Mouse (Mus musculus) G1E (cell line): ENCODE results near the gene Echs1. TPM values are rescaled to one million over a fixed set of nuclear protein-coding genes. Genes with fewer than 3 reads are reported as not detected.

Source experiments
- ATAC-seq: 2 replicates; pipeline ENCODE4 v1.8.0; 2016; ENCODE audit warnings: mild to moderate bottlenecking; ENCODE audit not compliant: insufficient number of reproducible peaks, poor library complexity, low FRiP score, severe bottlenecking; ENCODE audit errors: extremely low read depth
- DNase-seq: peaks from one replicate; pipeline ENCODE4 v3.0.0; 2012; ENCODE audit warnings: low spot score
- H3K27me3 ChIP-seq: 2 replicates; pipeline ENCODE4 v1.6.1; 2012; ENCODE audit warnings: mild to moderate bottlenecking, low read length, inconsistent platforms; ENCODE audit not compliant: insufficient read depth
- H3K36me3 ChIP-seq: replicated peaks from 2 replicates; pipeline ENCODE3; 2012; ENCODE audit warnings: mild to moderate bottlenecking, inconsistent platforms
- H3K4me1 ChIP-seq: 2 replicates; pipeline ENCODE4 v1.6.1; 2012; ENCODE audit warnings: low read depth, low read length, inconsistent platforms, mixed read lengths; ENCODE audit not compliant: insufficient read depth
- H3K4me3 ChIP-seq: 2 replicates; pipeline ENCODE4 v1.5.1; 2012; ENCODE audit warnings: low read depth, mild to moderate bottlenecking, inconsistent platforms, low read length, moderate library complexity, mixed read lengths
- H3K9me3 ChIP-seq: replicated peaks from 2 replicates; pipeline ENCODE4 v1.6.1; 2012; ENCODE audit warnings: inconsistent platforms
- CTCF ChIP-seq: IDR thresholded peaks from 2 replicates; pipeline ENCODE4 v1.5.1; 2012; ENCODE audit warnings: low read depth, low read length, inconsistent platforms, mixed read lengths
- GATA1 ChIP-seq: IDR thresholded peaks from 2 replicates; pipeline ENCODE4 v1.6.1; 2012; ENCODE audit warnings: borderline replicate concordance, low read length, inconsistent platforms, mixed read lengths
- GATA2 ChIP-seq: IDR thresholded peaks from 2 replicates; pipeline ENCODE4 v1.6.1; 2012; ENCODE audit warnings: low read depth, low read length, inconsistent platforms, borderline replicate concordance
- POLR2AphosphoS5 ChIP-seq: IDR thresholded peaks from 2 replicates; pipeline ENCODE4 v1.6.1; 2012; ENCODE audit warnings: low read depth, low read length, inconsistent platforms; ENCODE audit not compliant: insufficient replicate concordance
- TAL1 ChIP-seq: conservative IDR thresholded peaks from 2 replicates; pipeline ENCODE4 v1.6.1; 2012; ENCODE audit warnings: low read depth, low read length, inconsistent platforms, mixed read lengths
- polyA plus RNA-seq: library from polyadenylated mRNA; stranded (reverse); fragments of >175 nt; gene quantifications from 2 replicates; pipeline ENCODE4 v1.2.3, GENCODE M21; 2012
- total RNA-seq, 2 experiments: library from RNA; stranded (forward) in 1 of 2; stranded (reverse) in 1 of 2; fragments of 200-1000 nt in 1 of 2; fragments of >200 nt in 1 of 2; fragmentation: Nextera tagmentation in 1 of 2; gene quantifications; 2 replicates each; pipeline ENCODE4 v1.2.3; 2014 to 2017

Echs1 gene
- total RNA-seq (2014; fragmentation: Nextera tagmentation) = 32.6 TPM in 2 replicates
- total RNA-seq (2017) = 81.5 and 96.9 TPM in 2 replicates
- polyA plus RNA-seq = 2.2 and 5.8 TPM in 2 replicates

DNA sequence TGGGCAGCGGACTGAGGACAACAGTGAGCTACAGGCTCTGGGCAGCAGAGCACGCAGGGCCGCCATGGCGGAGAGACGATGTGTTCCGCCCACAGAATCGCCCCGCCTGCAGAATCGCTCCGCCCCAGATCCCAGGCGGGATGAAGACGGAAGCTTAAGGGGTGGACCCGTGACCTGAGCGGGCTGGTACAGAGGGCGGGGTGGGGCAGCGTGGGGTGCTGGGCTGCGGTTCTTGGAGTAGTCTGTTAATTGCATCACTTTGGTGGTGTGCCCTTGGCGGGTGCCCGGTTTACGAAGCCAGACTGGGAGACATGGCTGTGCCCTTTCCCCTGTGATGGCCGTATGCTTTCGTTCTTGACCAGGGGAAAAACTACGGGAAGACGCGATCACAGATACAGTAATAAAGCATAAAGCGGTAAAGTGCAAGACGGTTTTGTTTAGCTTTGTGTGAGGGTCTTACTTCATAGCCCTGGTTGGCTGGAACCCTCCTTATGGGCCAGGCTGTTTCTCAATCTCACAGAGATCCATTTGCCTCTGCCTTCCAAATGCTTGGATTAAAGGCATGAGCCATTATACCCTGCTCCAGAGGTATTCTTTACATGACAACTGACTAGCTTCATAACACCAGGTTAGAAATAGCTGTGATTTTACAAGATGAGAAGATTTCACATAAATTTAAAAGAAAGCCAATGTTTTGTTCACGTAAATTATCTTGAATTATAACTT, at the start of gene Echs1:
Echs1 (minus strand) TSS at position 148 of the 726 bp plus-strand sequence.
- Histone ChIP-seq H3K9me3 (no peaks in the 10 kb centered on the region), H3K36me3 (peaks cover 26% of the 10 kb centered on the region), H3K4me3 (peak within 1 kb of the TSS; percentile 96), H3K27me3 (0 out of 2 replicates have a peak, but pooled peaks cover 1% of the 10 kb centered on the region), H3K4me1 (peaks cover 23% of the 10 kb centered on the region)
- TF ChIP-seq POLR2AphosphoS5 (no peak), GATA2 (no peak), TAL1 (no peak)
- DNase-seq (peak; percentile 98), ATAC-seq (peak; percentile 97)

DNA sequence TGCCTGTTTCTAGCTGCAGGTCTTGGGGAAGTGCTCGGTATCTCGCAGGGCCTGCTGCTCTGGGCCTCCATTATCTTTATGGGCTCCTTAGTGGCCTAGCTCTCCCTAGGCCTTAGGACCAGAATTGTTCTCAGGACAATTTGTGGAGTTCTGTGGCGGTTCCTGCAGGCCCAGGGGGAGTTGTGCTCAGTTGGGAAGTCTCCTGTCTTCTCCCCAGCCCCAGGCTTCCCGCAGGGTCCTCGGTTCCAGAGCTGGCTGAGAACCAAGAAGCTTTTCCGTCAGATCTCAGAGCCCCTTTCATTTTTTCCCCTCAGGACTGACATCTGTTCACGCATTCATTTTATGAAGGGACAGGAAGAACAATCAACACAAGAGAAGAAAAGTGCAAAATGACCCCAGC, 48.4 kb upstream of the Echs1 start, which contains the start of gene Olfr522:
Olfr522 (minus strand) TSS at position 101 of the 400 bp plus-strand sequence.
- TF ChIP-seq TAL1 = no peak
- no peak for TF ChIP-seq CTCF
- TF ChIP-seq POLR2AphosphoS5 = no peak
- TF ChIP-seq GATA1 = no peak
- no peak for TF ChIP-seq GATA2
- H3K36me3 ChIP-seq = no peaks in the 10 kb centered on the region
- H3K4me1 ChIP-seq = peaks cover 4% of the 10 kb centered on the region; the same call in 1 of the 2 replicates
- no peak for ATAC-seq
- peaks cover 41% of the 10 kb centered on the region for H3K27me3 ChIP-seq
- DNase-seq = no peak
- no peaks in the 10 kb centered on the region for H3K9me3 ChIP-seq
- no peak within 1 kb of the TSS for H3K4me3 ChIP-seq

DNA sequence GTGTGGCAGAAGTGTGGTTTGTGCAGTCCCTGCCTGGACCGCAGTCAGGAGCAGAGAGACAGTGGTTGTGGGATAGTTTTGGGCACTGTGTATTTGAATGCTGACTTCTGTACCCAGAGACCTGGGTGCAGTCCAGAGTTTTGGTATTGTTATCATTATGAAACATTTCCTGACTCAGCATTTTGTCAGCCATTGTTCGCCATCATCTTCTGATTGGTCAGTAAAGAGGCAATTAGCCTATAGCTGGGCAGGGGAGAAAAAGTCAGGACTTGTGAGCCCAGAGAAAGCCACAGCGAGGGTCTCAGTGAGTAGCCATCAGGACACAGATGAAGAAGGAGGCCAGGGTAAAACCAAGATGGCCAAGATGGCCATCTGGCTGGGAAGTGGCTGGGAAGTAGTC, 44.1 kb upstream of the Echs1 start:
- no peaks in the 10 kb centered on the region for H3K36me3 ChIP-seq
- H3K4me1 ChIP-seq = peaks cover 4% of the 10 kb centered on the region; the same call in 1 of the 2 replicates
- peaks cover 44% of the 10 kb centered on the region for H3K27me3 ChIP-seq
- no peak overlapping the region for H3K4me3 ChIP-seq
- ATAC-seq (no peak; the same call in 1 of the 2 replicates), DNase-seq (no peak)
- H3K9me3 ChIP-seq = no peaks in the 10 kb centered on the region
- TF ChIP-seq GATA2 = no peak
- no peak for TF ChIP-seq TAL1
- TF ChIP-seq GATA1 = no peak
- no peak for TF ChIP-seq POLR2AphosphoS5

DNA sequence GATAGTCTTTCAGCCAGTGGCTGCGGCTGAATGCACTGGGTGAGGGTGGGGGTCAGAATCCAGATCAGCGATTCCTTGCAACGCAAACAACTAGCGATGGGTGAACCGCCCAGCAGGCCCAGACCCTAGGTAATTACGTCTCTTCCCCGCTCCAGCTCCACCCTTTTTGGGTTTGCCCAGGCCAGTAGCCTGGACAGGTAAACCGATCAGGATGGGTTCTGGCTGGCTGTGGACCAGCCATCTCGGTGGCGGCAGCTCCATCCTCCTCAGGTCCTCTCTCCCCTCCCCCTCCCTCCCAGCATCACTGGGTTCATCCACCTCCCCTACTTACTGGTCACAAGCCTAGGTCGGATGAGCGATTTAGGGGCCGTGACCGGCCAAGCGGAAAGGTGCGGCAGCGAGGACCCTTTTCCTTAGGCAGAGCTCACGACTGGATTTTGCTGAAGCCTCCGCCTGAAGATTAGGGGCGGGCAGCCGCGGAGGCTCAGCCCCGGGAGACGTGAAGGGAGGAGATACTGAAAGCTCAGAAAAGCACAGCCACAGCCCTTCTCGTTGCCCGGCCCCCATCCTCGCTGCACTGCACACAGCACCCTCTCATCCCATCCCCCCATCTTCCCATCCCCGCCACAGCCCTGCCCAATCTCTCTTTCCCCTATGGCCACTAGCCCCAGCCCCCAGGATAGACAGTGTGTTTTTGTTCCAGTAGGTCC, 38.1 kb upstream of the Echs1 start, which contains the start of gene Sprn:
Sprn (minus strand) TSS at position 660 of the 710 bp plus-strand sequence.
- no peak for DNase-seq
- peaks cover 11% of the 10 kb centered on the region for H3K27me3 ChIP-seq
- TF ChIP-seq CTCF (no peak), GATA2 (no peak)
- no peaks in the 10 kb centered on the region for H3K9me3 ChIP-seq
- ATAC-seq = no peak
- no peaks in the 10 kb centered on the region for H3K4me1 ChIP-seq
- H3K4me3 ChIP-seq = no peak within 1 kb of the TSS
- H3K36me3 ChIP-seq = peaks cover 37% of the 10 kb centered on the region

DNA sequence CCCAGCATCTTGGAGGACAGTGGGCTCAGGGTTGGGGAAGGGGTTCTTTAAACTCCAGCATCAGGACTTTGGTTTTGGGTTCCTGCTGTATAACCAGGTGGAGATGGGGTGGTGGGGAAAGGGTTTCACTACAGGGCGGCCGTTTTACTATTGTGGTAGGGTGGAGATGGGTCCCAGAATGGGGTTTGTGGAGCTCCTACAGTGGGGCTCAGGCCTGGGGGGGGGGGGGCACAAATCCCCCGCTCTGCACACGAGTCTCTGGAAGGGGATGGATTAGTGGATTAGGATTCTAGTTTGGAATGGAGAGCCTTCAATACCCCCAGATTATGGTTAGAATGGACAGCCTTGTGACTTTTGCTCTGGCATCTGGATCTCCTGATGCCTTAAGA, 37.5 kb upstream of the Echs1 start:
- Histone ChIP-seq H3K36me3 (peaks cover 42% of the 10 kb centered on the region), H3K9me3 (no peaks in the 10 kb centered on the region), H3K4me1 (no peaks in the 10 kb centered on the region), H3K4me3 (no peak overlapping the region), H3K27me3 (peaks cover 7% of the 10 kb centered on the region)
- TF ChIP-seq TAL1 = no peak
- no peak for TF ChIP-seq CTCF
- no peak for TF ChIP-seq GATA1
- no peak for TF ChIP-seq POLR2AphosphoS5
- TF ChIP-seq GATA2 = no peak
- ATAC-seq (no peak), DNase-seq (no peak)

DNA sequence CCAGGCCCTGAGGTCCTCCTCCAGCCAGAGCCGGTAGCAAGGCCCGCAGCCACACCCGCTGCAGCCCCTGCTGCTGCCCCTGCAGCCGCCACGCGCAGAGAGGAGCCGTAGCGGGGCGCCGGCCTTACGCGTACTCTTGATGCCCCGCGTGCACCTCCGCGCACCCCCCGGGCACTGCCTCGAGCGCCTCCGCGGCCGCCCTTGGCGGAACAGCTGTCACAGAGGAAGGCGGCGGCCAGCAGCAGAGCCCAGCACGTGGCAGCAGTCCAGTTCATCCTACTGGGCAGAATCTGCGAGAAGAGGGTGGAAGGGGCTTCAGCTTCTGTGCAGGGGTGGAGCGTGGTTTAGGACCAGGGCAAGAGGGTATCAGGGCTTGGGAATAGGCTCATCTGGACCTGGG, 37.1 kb upstream of the Echs1 start:
- ATAC-seq (no peak), DNase-seq (no peak)
- H3K4me3 ChIP-seq = no peak overlapping the region
- H3K4me1 ChIP-seq = no peaks in the 10 kb centered on the region
- H3K9me3 ChIP-seq = no peaks in the 10 kb centered on the region
- peaks cover 45% of the 10 kb centered on the region for H3K36me3 ChIP-seq
- peaks cover 3% of the 10 kb centered on the region for H3K27me3 ChIP-seq
- TF ChIP-seq GATA2 (no peak), CTCF (no peak), GATA1 (no peak), POLR2AphosphoS5 (no peak), TAL1 (no peak)
